Comparison of ENCODE assay signal across 8 mouse cellular contexts in the genomic region with DNA sequence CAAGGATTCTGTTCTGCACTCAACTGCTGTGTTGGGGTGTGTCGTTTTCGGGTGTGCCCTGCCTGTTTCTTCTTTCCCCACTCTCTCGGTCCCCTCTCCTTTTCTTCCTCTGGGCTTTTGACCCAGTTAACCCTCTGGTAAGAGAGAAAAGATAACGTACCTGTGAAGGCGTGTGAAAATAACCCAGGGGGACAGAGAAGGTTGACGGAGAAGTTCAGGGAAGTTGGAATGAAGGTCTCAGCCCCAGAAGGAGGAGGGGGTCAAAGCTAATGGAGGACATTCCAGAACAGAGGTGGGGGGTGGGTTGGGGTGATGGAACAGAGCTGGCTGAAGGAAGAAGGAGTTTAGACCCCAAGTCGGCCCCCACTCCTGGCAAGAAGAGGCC. TPM values are rescaled to one million over a fixed set of nuclear protein-coding genes. Genes with fewer than 3 reads are reported as not detected.
DNase-seq lines count a peak whose midpoint lies in the region; ATAC-seq and TF ChIP-seq lines count a peak whose summit lies in the region.

No protein-coding gene starts in this region.

- peak overlapping the region; percentile 5 for H3K4me3 ChIP-seq in cerebellum, adult 2 months (replicated peaks; ENCODE audit: insufficient read depth, low read depth, low read length)
- peak overlapping the region; percentile 66 for H3K4me3 ChIP-seq in testis, adult 2 months (ENCODE audit: control insufficient read depth, low read depth, low read length)
- H3K4me3 ChIP-seq in limb, embryonic 13.5 days, result peak overlapping the region; percentile 63
- H3K4me3 ChIP-seq in stomach, embryonic 15.5 days (replicated peaks), result peak overlapping the region; percentile 57

- no peaks in the 10 kb centered on the region for H3K27me3 ChIP-seq in cerebellum, adult 2 months (ENCODE audit: control insufficient read depth, insufficient read depth, low read length)
- H3K27me3 ChIP-seq in testis, adult 2 months (ENCODE audit: control insufficient read depth, insufficient read depth, low read length), result peaks cover 9% of the 10 kb centered on the region
- no peaks in the 10 kb centered on the region for H3K27me3 ChIP-seq in limb, embryonic 13.5 days
- H3K27me3 ChIP-seq in stomach, embryonic 15.5 days (replicated peaks), result no peaks in the 10 kb centered on the region

- peak overlapping the region; percentile 86 for H3K9ac ChIP-seq in limb, embryonic 13.5 days
- peak overlapping the region; percentile 31 for H3K9ac ChIP-seq in stomach, embryonic 15.5 days

- WGBS in cerebellum, adult 2 months, result 23% methylated on average over 7 of the region's 7 CpGs
- WGBS in limb, embryonic 13.5 days, result 3% methylated on average over 7 of the region's 7 CpGs
- 4% methylated on average over 7 of the region's 7 CpGs for WGBS in stomach, embryonic 15.5 days

- TF ChIP-seq CTCF in cerebellum, adult 2 months (IDR thresholded peaks at IDR 0.05; ENCODE audit: borderline replicate concordance, insufficient read depth, low read depth, low read length), result no peak
- TF ChIP-seq CTCF in testis, adult 2 months (IDR thresholded peaks at IDR 0.05; ENCODE audit: control insufficient read depth, insufficient read depth, insufficient replicate concordance, low read depth, low read length), result no peak

- no peaks in the 10 kb centered on the region for H3K36me3 ChIP-seq in testis, adult 2 months (ENCODE audit: control insufficient read depth, insufficient read depth, low read length)
- peaks cover 22% of the 10 kb centered on the region for H3K36me3 ChIP-seq in limb, embryonic 13.5 days
- H3K36me3 ChIP-seq in stomach, embryonic 15.5 days, result no peaks in the 10 kb centered on the region

- no peak for TF ChIP-seq POLR2A in cerebellum, adult 2 months (IDR thresholded peaks at IDR 0.05; ENCODE audit: borderline replicate concordance, insufficient read depth, low read length)
- TF ChIP-seq POLR2A in testis, adult 2 months (IDR thresholded peaks at IDR 0.05; ENCODE audit: control insufficient read depth, low read depth, low read length), result no peak

- no peak for DNase-seq in cerebellum, adult 2 months
- no peak for DNase-seq in cerebellum, adult 11 months
- no peak for DNase-seq in testis, postnatal 14 days (ENCODE audit: low spot score)
- DNase-seq in adrenal gland, postnatal 10 days, result no peak
- no peak for DNase-seq in cerebellum, adult 8-10 months

- ATAC-seq in limb, embryonic 13.5 days (ENCODE audit: low FRiP score, low read depth), result no peak
- no peak for ATAC-seq in stomach, embryonic 15.5 days (ENCODE audit: insufficient read depth, low FRiP score, low read depth)

- H3K9me3 ChIP-seq in limb, embryonic 13.5 days, result no peaks in the 10 kb centered on the region
- no peaks in the 10 kb centered on the region for H3K9me3 ChIP-seq in stomach, embryonic 15.5 days

- no peak overlapping the region for H3K27ac ChIP-seq in cerebellum, adult 2 months (ENCODE audit: insufficient read depth, low read length)
- no peak overlapping the region; the same call in 1 of the 2 replicates for H3K27ac ChIP-seq in testis, adult 2 months (ENCODE audit: control insufficient read depth, insufficient read depth, low read depth, low read length)
- peak overlapping the region; percentile 6 for H3K27ac ChIP-seq in limb, embryonic 13.5 days
- H3K27ac ChIP-seq in stomach, embryonic 15.5 days, result peak overlapping the region; percentile 98

- peaks cover 3% of the 10 kb centered on the region; the same call in 1 of the 2 replicates for H3K4me1 ChIP-seq in cerebellum, adult 2 months (ENCODE audit: control insufficient read depth, insufficient read depth, low read length)
- H3K4me1 ChIP-seq in testis, adult 2 months (ENCODE audit: control insufficient read depth, insufficient read depth, low read length), result peaks cover 36% of the 10 kb centered on the region
- H3K4me1 ChIP-seq in limb, embryonic 13.5 days, result peaks cover 69% of the 10 kb centered on the region
- peaks cover 47% of the 10 kb centered on the region for H3K4me1 ChIP-seq in stomach, embryonic 15.5 days

- H3K4me2 ChIP-seq in limb, embryonic 13.5 days (replicated peaks), result peak overlapping the region; percentile 99
- H3K4me2 ChIP-seq in stomach, embryonic 15.5 days, result peak overlapping the region; percentile 93

RNA-seq across cellular contexts. Expression of a gene that starts 3.6 kb away (rescaled TPM):
- 8.7 and 9.7 TPM in 2 replicates for polyA plus RNA-seq in cerebellum, adult 2 months (2012; rRNA removed)
- polyA plus RNA-seq in testis, adult 2 months (2012; rRNA removed), result 34.1 and 36.8 TPM in 2 replicates
- polyA plus RNA-seq in limb, embryonic 13.5 days (2015; fragmentation: Nextera tagmentation; extraction: Ambion mirVana), result 22.4 and 27.6 TPM in 2 replicates
- polyA plus RNA-seq in stomach, embryonic 15.5 days (2015; fragmentation: Nextera tagmentation; extraction: Ambion mirVana), result 17.0 and 18.6 TPM in 2 replicates
- total RNA-seq in adrenal gland, postnatal 10 days (2021), result 10 to 100 TPM; 35.4 to 35.6 TPM

RNA-seq across cellular contexts. Expression of a gene that starts 7.8 kb away (rescaled TPM):
- 8.6 and 12.0 TPM in 2 replicates for polyA plus RNA-seq in cerebellum, adult 2 months (2012; rRNA removed)
- polyA plus RNA-seq in testis, adult 2 months (2012; rRNA removed), result 179 and 201 TPM in 2 replicates
- polyA plus RNA-seq in limb, embryonic 13.5 days (2015; fragmentation: Nextera tagmentation; extraction: Ambion mirVana), result 54.9 and 55.1 TPM in 2 replicates
- 54.0 and 54.7 TPM in 2 replicates for polyA plus RNA-seq in stomach, embryonic 15.5 days (2015; fragmentation: Nextera tagmentation; extraction: Ambion mirVana)
- total RNA-seq in adrenal gland, postnatal 10 days (2021), result 10 to 100 TPM; 12.7 to 18.3 TPM

RNA-seq across cellular contexts. Expression of a gene that starts 10.7 kb away (rescaled TPM):
- polyA plus RNA-seq in cerebellum, adult 2 months (2012; rRNA removed), result 52.2 and 57.4 TPM in 2 replicates
- 81.3 and 89.0 TPM in 2 replicates for polyA plus RNA-seq in testis, adult 2 months (2012; rRNA removed)
- 41.8 and 42.5 TPM in 2 replicates for polyA plus RNA-seq in limb, embryonic 13.5 days (2015; fragmentation: Nextera tagmentation; extraction: Ambion mirVana)
- 37.8 and 41.4 TPM in 2 replicates for polyA plus RNA-seq in stomach, embryonic 15.5 days (2015; fragmentation: Nextera tagmentation; extraction: Ambion mirVana)
- total RNA-seq in adrenal gland, postnatal 10 days (2021), result 10 to 100 TPM; 36.8 to 38.0 TPM

RNA-seq across cellular contexts. Expression of a gene that starts 27.6 kb away (rescaled TPM):
- polyA plus RNA-seq in cerebellum, adult 2 months (2012; rRNA removed), result 12.1 and 16.1 TPM in 2 replicates
- 73.7 and 81.1 TPM in 2 replicates for polyA plus RNA-seq in testis, adult 2 months (2012; rRNA removed)
- 13.5 and 15.5 TPM in 2 replicates for polyA plus RNA-seq in limb, embryonic 13.5 days (2015; fragmentation: Nextera tagmentation; extraction: Ambion mirVana)
- 15.2 and 19.7 TPM in 2 replicates for polyA plus RNA-seq in stomach, embryonic 15.5 days (2015; fragmentation: Nextera tagmentation; extraction: Ambion mirVana)
- 10 to 100 TPM; 21.9 to 27.1 TPM for total RNA-seq in adrenal gland, postnatal 10 days (2021)

RNA-seq across cellular contexts. Expression of a gene that starts 28.3 kb away (rescaled TPM):
- polyA plus RNA-seq in cerebellum, adult 2 months (2012; rRNA removed), result 161 and 173 TPM in 2 replicates
- 144 and 172 TPM in 2 replicates for polyA plus RNA-seq in testis, adult 2 months (2012; rRNA removed)
- polyA plus RNA-seq in limb, embryonic 13.5 days (2015; fragmentation: Nextera tagmentation; extraction: Ambion mirVana), result 21.9 and 25.0 TPM in 2 replicates
- polyA plus RNA-seq in stomach, embryonic 15.5 days (2015; fragmentation: Nextera tagmentation; extraction: Ambion mirVana), result 21.7 and 23.9 TPM in 2 replicates
- 10 to 100 TPM; 58.0 to 70.5 TPM for total RNA-seq in adrenal gland, postnatal 10 days (2021)

Comparison
In these comparisons a context has a peak if more than half of its experiments do, and no peak if none do; other contexts are left out.
1. H3K27ac ChIP-seq: peak in limb, embryonic 13.5 days (single experiment) and stomach, embryonic 15.5 days (single experiment); none in cerebellum, adult 2 months (single experiment) and testis, adult 2 months (single experiment).
2. H3K4me3 ChIP-seq: peak in every context shown above with its lines; median percentile 66 in testis, adult 2 months; 63 in limb, embryonic 13.5 days; 57 in stomach, embryonic 15.5 days; 5 in cerebellum, adult 2 months.